Comparison of ENCODE assay signal across 32 mouse cellular contexts in genomic region chr13:19830560-19830959, GRCm38 (mm10). TPM values are rescaled to one million over a fixed set of nuclear protein-coding genes. Genes with fewer than 3 reads are reported as not detected.
"Had no signal": no experiment of that assay in that cellular context is flagged by ENCODE, and none has a peak within 500 bp of the region (broad histone marks: within the 10 kb centered on the region; RNA-seq: fewer than 3 reads in every experiment).

No protein-coding gene starts in this region.

- H3K27me3 ChIP-seq: heart, embryonic 13.5 days; heart, embryonic 15.5 days; hindbrain, embryonic 12.5 days; intestine, embryonic 15.5 days; limb, embryonic 13.5 days; limb, embryonic 15.5 days had no signal

- H3K9ac ChIP-seq: heart, embryonic 13.5 days; heart, embryonic 15.5 days; hindbrain, embryonic 12.5 days; hindbrain, embryonic 14.5 days; intestine, embryonic 15.5 days; limb, embryonic 13.5 days; limb, embryonic 15.5 days had no signal

- H3K4me1 ChIP-seq: heart, embryonic 13.5 days; heart, embryonic 15.5 days; hindbrain, embryonic 10.5 days; hindbrain, embryonic 12.5 days; intestine, embryonic 15.5 days; limb, embryonic 13.5 days; limb, embryonic 15.5 days had no signal

- DNase-seq: gastrocnemius, adult 2 months; gastrocnemius, postnatal 10 days; gastrocnemius, postnatal 25 days; heart, adult 11 months; heart, adult 2 months; heart, postnatal 14 days; heart, postnatal 4 days; kidney, adult 18-20 months; kidney, adult 8-10 months; kidney, postnatal 10 days; kidney, postnatal 25 days; kidney, postnatal 4 days; left cerebral cortex, postnatal 4 days had no signal

- H3K4me3 ChIP-seq: gastrocnemius, adult 2 months; heart, adult 2 months; heart, embryonic 13.5 days; heart, embryonic 15.5 days; hindbrain, embryonic 10.5 days; hindbrain, embryonic 12.5 days; intestine, embryonic 15.5 days; layer of hippocampus, adult 2 months; limb, embryonic 13.5 days; limb, embryonic 15.5 days had no signal

- H3K27ac ChIP-seq: gastrocnemius, adult 2 months; heart, adult 2 months; heart, embryonic 13.5 days; heart, embryonic 15.5 days; hindbrain, embryonic 10.5 days; hindbrain, embryonic 12.5 days; hindbrain, embryonic 14.5 days; intestine, embryonic 15.5 days; layer of hippocampus, adult 2 months; limb, embryonic 13.5 days; limb, embryonic 15.5 days had no signal

- H3K4me2 ChIP-seq: heart, embryonic 11.5 days; heart, embryonic 13.5 days; heart, embryonic 15.5 days; hindbrain, embryonic 12.5 days; hindbrain, embryonic 14.5 days; intestine, embryonic 15.5 days; limb, embryonic 13.5 days; limb, embryonic 15.5 days had no signal

- ATAC-seq: hindbrain, embryonic 16.5 days; inflammation-experienced regulatory T-cells, adult 6 months; intestine, embryonic 15.5 days; intestine, postnatal 0 days had no signal

- H3K9me3 ChIP-seq: heart, embryonic 13.5 days; heart, embryonic 15.5 days; hindbrain, embryonic 12.5 days; intestine, embryonic 15.5 days; limb, embryonic 13.5 days; limb, embryonic 15.5 days had no signal

- H3K36me3 ChIP-seq: heart, embryonic 13.5 days; heart, embryonic 15.5 days; hindbrain, embryonic 10.5 days; hindbrain, embryonic 12.5 days; intestine, embryonic 15.5 days; limb, embryonic 13.5 days; limb, embryonic 15.5 days had no signal

RNA-seq across cellular contexts. Expression of gene Gpr141, which starts 6.5 kb away (rescaled TPM):
- total RNA-seq: gastrocnemius, adult 2 months; gastrocnemius, postnatal 25 days; heart, adult 2 months; layer of hippocampus, adult 2 months; layer of hippocampus, postnatal 10 days; layer of hippocampus, postnatal 25 days; left cerebral cortex, adult 18-20 months; left cerebral cortex, adult 8-10 months; left cerebral cortex, postnatal 10 days; left cerebral cortex, postnatal 25 days had no signal
- polyA plus RNA-seq: hindbrain, embryonic 10.5 days; hindbrain, embryonic 12.5 days had no signal
